ENCODE assay signal across 19 mouse cellular contexts in genomic region chr2:62706313-62706712, GRCm38 (mm10).
"Had no signal": no experiment of that assay in that cellular context is flagged by ENCODE, and none has a peak within 500 bp of the region (broad histone marks: within the 10 kb centered on the region; RNA-seq: fewer than 3 reads in every experiment).

No protein-coding gene starts in this region.

- H3K9me3 ChIP-seq: liver, embryonic 13.5 days; lung, embryonic 15.5 days; megakaryocyte, embryonic 14.5 days; midbrain, embryonic 10.5 days; midbrain, embryonic 13.5 days; neural tube, embryonic 13.5 days had no signal

- H3K4me2 ChIP-seq: liver, embryonic 13.5 days; lung, embryonic 15.5 days; midbrain, embryonic 13.5 days; neural tube, embryonic 13.5 days had no signal

- DNase-seq: kidney, adult 2 months; kidney, postnatal 25 days; layer of hippocampus, postnatal 36 days; liver, embryonic 13.5 days; lung, postnatal 10 days; lung, postnatal 4 days; thymus, adult 18-20 months; thymus, postnatal 4 days had no signal

- H3K27ac ChIP-seq: kidney, postnatal 0 days; layer of hippocampus, adult 2 months; left cerebral cortex, adult 2 months; liver, embryonic 13.5 days; lung, embryonic 15.5 days; midbrain, embryonic 10.5 days; midbrain, embryonic 13.5 days; neural tube, embryonic 13.5 days had no signal

- H3K36me3 ChIP-seq: liver, embryonic 13.5 days; lung, embryonic 15.5 days; midbrain, embryonic 10.5 days; midbrain, embryonic 13.5 days had no signal

- H3K4me3 ChIP-seq: layer of hippocampus, adult 2 months; left cerebral cortex, adult 2 months; liver, embryonic 13.5 days; lung, embryonic 15.5 days; megakaryocyte, embryonic 14.5 days; midbrain, embryonic 10.5 days; midbrain, embryonic 13.5 days; myocyte; neural tube, embryonic 13.5 days had no signal

- ATAC-seq: intestine, postnatal 0 days; midbrain, embryonic 13.5 days; midbrain, embryonic 16.5 days had no signal

- H3K27me3 ChIP-seq: liver, embryonic 13.5 days; lung, embryonic 15.5 days; megakaryocyte, embryonic 14.5 days; midbrain, embryonic 13.5 days; neural tube, embryonic 13.5 days had no signal

- H3K9ac ChIP-seq: liver, embryonic 13.5 days; lung, embryonic 15.5 days; midbrain, embryonic 13.5 days; neural tube, embryonic 13.5 days had no signal

- H3K4me1 ChIP-seq: liver, embryonic 13.5 days; lung, embryonic 15.5 days; megakaryocyte, embryonic 14.5 days; midbrain, embryonic 10.5 days; midbrain, embryonic 13.5 days; neural tube, embryonic 13.5 days had no signal
